Mouse (Mus musculus): ENCODE measurements around the gene Pdzk1.

DNA sequence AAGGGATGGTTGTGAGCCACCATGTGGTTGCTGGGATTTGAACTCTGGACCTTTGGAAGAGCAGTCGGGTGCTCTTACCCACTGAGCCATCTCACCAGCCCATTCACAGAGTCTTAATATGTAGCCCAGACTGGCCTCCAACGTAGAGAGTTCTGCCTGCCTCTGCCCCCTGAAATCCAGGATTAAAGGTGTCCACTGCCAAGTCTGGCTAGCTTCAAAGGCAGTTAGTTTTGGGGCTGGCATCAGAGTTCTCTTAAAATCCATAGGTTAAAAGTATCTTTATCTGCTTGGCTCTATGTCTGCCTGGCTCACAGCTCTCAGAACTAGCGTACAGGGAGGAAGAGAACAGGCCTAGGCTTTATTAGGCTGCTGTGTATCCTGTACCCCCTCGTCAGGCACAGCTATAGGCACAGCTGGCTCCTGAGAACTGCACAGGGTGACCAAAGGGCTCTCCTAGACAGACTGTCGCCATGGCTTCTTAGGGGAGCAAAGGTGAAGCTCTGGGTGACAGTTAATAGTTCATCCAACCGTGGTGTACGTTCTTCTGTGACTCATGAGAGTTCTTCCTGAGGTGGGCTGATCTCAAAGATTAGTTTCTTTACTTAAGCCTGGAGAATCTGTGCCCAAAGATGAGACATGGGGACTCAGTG is 10.0 kb downstream of the Pdzk1 start:
- TF ChIP-seq EP300 (optimal IDR thresholded peaks at IDR 0.05) (no peak), CTCF (IDR thresholded peaks at IDR 0.05; ENCODE audit: low read depth) (no peak)
